In the genomic region with DNA sequence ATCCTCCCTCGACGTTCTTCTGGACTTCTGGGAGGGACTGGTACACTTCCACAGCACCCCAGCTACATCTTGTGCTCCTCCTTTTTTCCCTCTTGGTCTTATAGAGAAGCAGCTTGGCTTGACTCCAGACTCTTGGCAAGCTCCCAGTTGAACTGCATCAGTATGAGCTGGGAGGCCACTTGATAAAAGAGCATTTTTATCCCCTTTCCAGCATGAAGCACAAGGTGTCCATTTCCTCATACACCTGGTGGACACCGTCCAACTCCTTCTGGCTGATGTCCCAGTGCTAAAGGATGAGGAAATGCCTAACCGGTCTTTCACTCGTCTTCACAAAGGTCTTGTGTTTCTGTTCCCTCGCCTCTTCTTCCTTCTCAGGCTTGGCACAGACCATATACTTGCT, we compare ENCODE assay signal across 10 mouse cellular contexts.
DNase-seq lines count a peak whose midpoint lies in the region; ATAC-seq and TF ChIP-seq lines count a peak whose summit lies in the region.
"Had no signal": no experiment of that assay in that cellular context is flagged by ENCODE, and none has a peak within 500 bp of the region (broad histone marks: within the 10 kb centered on the region; RNA-seq: fewer than 3 reads in every experiment).

No protein-coding gene starts in this region.

- no peak for TF ChIP-seq CTCF in thymus, adult 2 months (IDR thresholded peaks at IDR 0.05; ENCODE audit: borderline replicate concordance, control insufficient read depth, extremely low read depth, insufficient read depth, low read length, poor library complexity)

- H3K4me3 ChIP-seq in forebrain, embryonic 14.5 days (ENCODE audit: low read depth, low read length) = no peak overlapping the region
- H3K4me3 ChIP-seq in forebrain, embryonic 10.5 days = no peak overlapping the region
- H3K4me3 ChIP-seq in embryonic facial prominence, embryonic 15.5 days (replicated peaks) = no peak overlapping the region
- H3K4me3 ChIP-seq in stomach, embryonic 15.5 days (replicated peaks) = no peak overlapping the region
- H3K4me3 ChIP-seq in thymus, adult 2 months (ENCODE audit: control insufficient read depth, insufficient read depth, low read length) = no peak overlapping the region

- TF ChIP-seq POLR2A in thymus, adult 2 months (IDR thresholded peaks at IDR 0.05; ENCODE audit: control insufficient read depth, extremely low read depth, insufficient read depth, low read length, poor library complexity) = no peak

- H3K9ac ChIP-seq in forebrain, embryonic 14.5 days (ENCODE audit: low read length) = no peak overlapping the region
- no peak overlapping the region for H3K9ac ChIP-seq in embryonic facial prominence, embryonic 15.5 days
- no peak overlapping the region for H3K9ac ChIP-seq in stomach, embryonic 15.5 days

- H3K4me2 ChIP-seq in forebrain, embryonic 14.5 days (ENCODE audit: low read length) = no peak overlapping the region
- H3K4me2 ChIP-seq in embryonic facial prominence, embryonic 15.5 days (replicated peaks) = no peak overlapping the region
- no peak overlapping the region for H3K4me2 ChIP-seq in stomach, embryonic 15.5 days

- H3K27ac ChIP-seq in forebrain, embryonic 14.5 days (ENCODE audit: low read depth, low read length) = no peak overlapping the region
- H3K27ac ChIP-seq in forebrain, embryonic 10.5 days = no peak overlapping the region
- no peak overlapping the region for H3K27ac ChIP-seq in embryonic facial prominence, embryonic 15.5 days (replicated peaks)
- peak overlapping the region; percentile 40; the same call in 1 of the 2 replicates for H3K27ac ChIP-seq in stomach, embryonic 15.5 days
- H3K27ac ChIP-seq in thymus, adult 2 months (ENCODE audit: control insufficient read depth, insufficient read depth, low read length) = no peak overlapping the region
- H3K27ac ChIP-seq: kidney, postnatal 0 days; macrophage had no signal

- intact Hi-C loops in left cerebral cortex, postnatal 4 days (cut with DNase I) = no loop called here
- intact Hi-C loops in left cerebral cortex, postnatal 36 days (cut with DNase I) = no loop called here

- H3K4me1 ChIP-seq in forebrain, embryonic 14.5 days (ENCODE audit: control insufficient read depth, insufficient read depth, low read length) = no peaks in the 10 kb centered on the region; the same call in 1 of the 2 replicates
- H3K4me1 ChIP-seq in forebrain, embryonic 10.5 days = no peaks in the 10 kb centered on the region
- peaks cover 4% of the 10 kb centered on the region; the same call in 1 of the 2 replicates for H3K4me1 ChIP-seq in embryonic facial prominence, embryonic 15.5 days
- H3K4me1 ChIP-seq in stomach, embryonic 15.5 days = peaks cover 4% of the 10 kb centered on the region; the same call in 1 of the 2 replicates
- H3K4me1 ChIP-seq in thymus, adult 2 months (replicated peaks; ENCODE audit: control insufficient read depth, insufficient read depth, low read length) = no peaks in the 10 kb centered on the region

- no peaks in the 10 kb centered on the region for H3K9me3 ChIP-seq in forebrain, embryonic 14.5 days (replicated peaks; ENCODE audit: control insufficient read depth, low read length)
- H3K9me3 ChIP-seq in forebrain, embryonic 10.5 days = no peaks in the 10 kb centered on the region
- no peaks in the 10 kb centered on the region for H3K9me3 ChIP-seq in embryonic facial prominence, embryonic 15.5 days (replicated peaks)
- no peaks in the 10 kb centered on the region for H3K9me3 ChIP-seq in stomach, embryonic 15.5 days

- 63% methylated on average over 6 of the region's 6 CpGs for WGBS in forebrain, embryonic 14.5 days
- 95% methylated on average over 6 of the region's 6 CpGs for WGBS in forebrain, embryonic 10.5 days
- 63% methylated on average over 6 of the region's 6 CpGs for WGBS in embryonic facial prominence, embryonic 15.5 days
- 64% methylated on average over 6 of the region's 6 CpGs for WGBS in stomach, embryonic 15.5 days
- 84% methylated on average over 6 of the region's 6 CpGs for WGBS in thymus, adult 2 months

- peak; percentile 66 for DNase-seq in forebrain, embryonic 14.5 days (ENCODE audit: low spot score)
- no peak for DNase-seq in forebrain, embryonic 10.5 days (ENCODE audit: extremely low spot score, low spot score)
- peak; percentile 66 for DNase-seq in left cerebral cortex, postnatal 4 days
- no peak for DNase-seq in left cerebral cortex, postnatal 36 days (ENCODE audit: low spot score in 2 of 2)
- no peak for DNase-seq in thymus, adult 2 months
- no peak for DNase-seq in embryo, embryonic 10 days (ENCODE audit: low spot score)

- H3K27me3 ChIP-seq in forebrain, embryonic 14.5 days (replicated peaks; ENCODE audit: control insufficient read depth, insufficient read depth, low read length) = no peaks in the 10 kb centered on the region
- no peaks in the 10 kb centered on the region for H3K27me3 ChIP-seq in forebrain, embryonic 10.5 days (ENCODE audit: poor library complexity, severe bottlenecking)
- H3K27me3 ChIP-seq in embryonic facial prominence, embryonic 15.5 days = no peaks in the 10 kb centered on the region
- H3K27me3 ChIP-seq in stomach, embryonic 15.5 days (replicated peaks) = no peaks in the 10 kb centered on the region
- no peaks in the 10 kb centered on the region for H3K27me3 ChIP-seq in thymus, adult 2 months (ENCODE audit: control insufficient read depth, insufficient read depth, low read length)

- no peaks in the 10 kb centered on the region for H3K36me3 ChIP-seq in forebrain, embryonic 14.5 days (ENCODE audit: control insufficient read depth, insufficient read depth, low read length)
- peaks cover 3% of the 10 kb centered on the region; the same call in 1 of the 2 replicates for H3K36me3 ChIP-seq in forebrain, embryonic 10.5 days (replicated peaks)
- H3K36me3 ChIP-seq in embryonic facial prominence, embryonic 15.5 days = no peaks in the 10 kb centered on the region; the same call in 1 of the 2 replicates
- no peaks in the 10 kb centered on the region for H3K36me3 ChIP-seq in stomach, embryonic 15.5 days
- no peaks in the 10 kb centered on the region for H3K36me3 ChIP-seq in thymus, adult 2 months (ENCODE audit: control insufficient read depth, insufficient read depth, low read length)

- peak; percentile 37; the same call in 1 of the 2 replicates for ATAC-seq in forebrain, embryonic 14.5 days
- ATAC-seq in embryonic facial prominence, embryonic 15.5 days (ENCODE audit: insufficient number of reproducible peaks, low FRiP score, low TSS enrichment, low read depth) = peak; percentile 24; the same call in 1 of the 2 replicates
- ATAC-seq in stomach, embryonic 15.5 days (ENCODE audit: insufficient read depth, low FRiP score, low read depth) = no peak

Comparison
In these comparisons a context has a peak if more than half of its experiments do, and no peak if none do; other contexts are left out.
1. DNase-seq: peak in forebrain, embryonic 14.5 days (single experiment) and left cerebral cortex, postnatal 4 days (single experiment); none in forebrain, embryonic 10.5 days (single experiment), left cerebral cortex, postnatal 36 days (0 of 2), thymus, adult 2 months (single experiment) and embryo, embryonic 10 days (single experiment).